Mouse (Mus musculus) gastrocnemius, postnatal 4 days (tissue): ENCODE data around the gene Tm9sf3. TPM values are rescaled to one million over a fixed set of nuclear protein-coding genes. Genes with fewer than 3 reads are reported as not detected.

ENCODE experiments used
- DNase-seq, 2 experiments: peaks; one replicate each; pipeline ENCODE4 v3.0.0; 2021 to 2022; ENCODE audit warnings: low spot score in 2 of 2, mixed read lengths in 2 of 2
- total RNA-seq, 2 experiments: library from RNA; stranded (reverse); gene quantifications; 2 replicates each; pipeline ENCODE4 v1.2.3; 2021

Tm9sf3 gene
- total RNA-seq, 2 experiments from 2014 or later = 115 to 127 TPM

GRCm38 (mm10) chr19:41190876-41191434 lies 72.8 kb downstream of the Tm9sf3 start:
- no peak for DNase-seq

GRCm38 (mm10) chr19:41177331-41177730 lies 86.5 kb downstream of the Tm9sf3 start:
- no peak for DNase-seq

- no peak for DNase-seq
These were observed 86.9 kb downstream of the Tm9sf3 start for GRCm38 (mm10) chr19:41176881-41177280.

GRCm38 (mm10) chr19:41165914-41166235 lies 97.9 kb downstream of the Tm9sf3 start:
- DNase-seq = no peak

GRCm38 (mm10) chr19:41165144-41165913 lies 98.5 kb downstream of the Tm9sf3 start:
- no peak for DNase-seq

- DNase-seq = no peak
These were observed 99.2 kb downstream of the Tm9sf3 start for GRCm38 (mm10) chr19:41164447-41165095.

Other genes with a start within 250 kb of the Tm9sf3 start
- under 1 TPM in 1 of 2 experiments, not detected in 1; 0.37 TPM for gene Dntt, start 234.7 kb downstream of the Tm9sf3 start, total RNA-seq
- not detected for gene Opalin, start 186.9 kb downstream of the Tm9sf3 start, total RNA-seq
- under 1 TPM; 0.54 to 0.61 TPM for gene Tll2, start 57.2 kb downstream of the Tm9sf3 start, total RNA-seq
- gene Pik3ap1, start 121.1 kb upstream of the Tm9sf3 start, total RNA-seq = 1 to 10 TPM; 2.5 to 2.8 TPM
- 10 to 100 TPM; 21.7 to 23.8 TPM for gene Lcor, start 218.6 kb upstream of the Tm9sf3 start, total RNA-seq